15 mouse cellular contexts compared by ENCODE assay signal in the genomic region with DNA sequence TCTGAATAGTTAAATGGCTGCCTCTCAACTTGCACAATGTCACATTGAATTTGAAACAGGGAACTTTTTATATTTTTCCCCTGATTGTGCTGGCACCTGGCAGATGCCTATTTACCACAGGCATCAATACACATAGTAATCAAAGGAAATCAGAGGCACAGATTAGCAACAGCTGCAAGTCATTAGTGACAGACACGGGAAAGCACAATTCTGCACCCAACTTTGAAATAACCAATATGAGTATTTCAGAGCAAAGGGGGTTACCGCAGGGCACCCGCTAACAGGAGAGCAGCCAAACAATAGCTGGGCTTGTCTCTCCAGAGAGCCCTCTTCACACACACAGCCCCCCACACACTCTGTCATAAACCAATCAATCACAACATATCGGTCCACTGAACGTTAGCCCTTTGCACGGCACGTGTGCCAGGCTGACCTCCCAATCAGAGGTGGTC.
DNase-seq lines count a peak whose midpoint lies in the region; ATAC-seq lines count a peak whose summit lies in the region.
"Had no signal": no experiment of that assay in that cellular context is flagged by ENCODE, and none has a peak within 500 bp of the region (broad histone marks: within the 10 kb centered on the region; RNA-seq: fewer than 3 reads in every experiment).

No protein-coding gene starts in this region.

- 20% methylated on average over 7 of the region's 7 CpGs for WGBS in hindbrain, embryonic 16.5 days
- WGBS in hindbrain, embryonic 11.5 days, result 38% methylated on average over 7 of the region's 7 CpGs
- WGBS in limb, embryonic 10.5 days, result 23% methylated on average over 7 of the region's 7 CpGs

- H3K9me3 ChIP-seq in hindbrain, embryonic 16.5 days (ENCODE audit: control insufficient read depth, low read length), result no peaks in the 10 kb centered on the region
- no peaks in the 10 kb centered on the region for H3K9me3 ChIP-seq in hindbrain, embryonic 11.5 days (ENCODE audit: control insufficient read depth, low read length)
- H3K9me3 ChIP-seq in limb, embryonic 10.5 days (replicated peaks), result no peaks in the 10 kb centered on the region
- H3K9me3 ChIP-seq: liver, embryonic 13.5 days had no signal

- ATAC-seq in hindbrain, embryonic 16.5 days, result 0 out of 2 replicates have a peak, but pooled peaks have one; percentile 45
- ATAC-seq in hindbrain, embryonic 11.5 days (ENCODE audit: low FRiP score), result no peak
- ATAC-seq: activated CD4-positive, CD25-positive, alpha-beta regulatory T cell, adult 4 months had no signal

- H3K4me3 ChIP-seq in hindbrain, embryonic 16.5 days (ENCODE audit: low read length), result no peak overlapping the region
- H3K4me3 ChIP-seq in hindbrain, embryonic 11.5 days (ENCODE audit: low read depth, low read length), result no peak overlapping the region
- H3K4me3 ChIP-seq in limb, embryonic 10.5 days, result peak overlapping the region; percentile 11
- H3K4me3 ChIP-seq: erythroblast, embryonic 14.5 days; liver, embryonic 13.5 days had no signal

- H3K4me1 ChIP-seq in hindbrain, embryonic 16.5 days (ENCODE audit: control insufficient read depth, insufficient read depth, low read depth, low read length), result peaks cover 4% of the 10 kb centered on the region
- H3K4me1 ChIP-seq in hindbrain, embryonic 11.5 days (replicated peaks; ENCODE audit: control insufficient read depth, insufficient read depth, low read length), result no peaks in the 10 kb centered on the region
- peaks cover 13% of the 10 kb centered on the region for H3K4me1 ChIP-seq in limb, embryonic 10.5 days
- H3K4me1 ChIP-seq: liver, embryonic 13.5 days had no signal

- H3K9ac ChIP-seq in hindbrain, embryonic 16.5 days (ENCODE audit: low read depth, low read length), result no peak overlapping the region
- no peak overlapping the region for H3K9ac ChIP-seq in hindbrain, embryonic 11.5 days (ENCODE audit: low read depth, low read length)
- H3K9ac ChIP-seq: liver, embryonic 13.5 days had no signal

- no peak overlapping the region for H3K27ac ChIP-seq in hindbrain, embryonic 16.5 days (ENCODE audit: low read depth, low read length)
- no peak overlapping the region for H3K27ac ChIP-seq in hindbrain, embryonic 11.5 days (ENCODE audit: low read depth, low read length)
- peak overlapping the region; percentile 68 for H3K27ac ChIP-seq in limb, embryonic 10.5 days
- H3K27ac ChIP-seq: liver, embryonic 13.5 days; stomach, postnatal 0 days had no signal

- H3K27me3 ChIP-seq in hindbrain, embryonic 16.5 days (replicated peaks; ENCODE audit: control insufficient read depth, insufficient read depth, low read length), result no peaks in the 10 kb centered on the region
- H3K27me3 ChIP-seq in hindbrain, embryonic 11.5 days (ENCODE audit: control insufficient read depth, insufficient read depth, low read length), result no peaks in the 10 kb centered on the region
- no peaks in the 10 kb centered on the region for H3K27me3 ChIP-seq in limb, embryonic 10.5 days (ENCODE audit: low read depth, poor library complexity, severe bottlenecking)
- H3K27me3 ChIP-seq: liver, embryonic 13.5 days had no signal

- no peak for DNase-seq in hindbrain, embryonic 11.5 days (ENCODE audit: low spot score)
- peak; percentile 83 for DNase-seq in Muller cell, postnatal 12 days (ENCODE audit: inconsistent ontology term)
- DNase-seq in embryo, embryonic 11 days, result peak; percentile 46
- DNase-seq in limb, embryonic 10.5 days (ENCODE audit: low spot score), result peak; percentile 53
- DNase-seq in right cerebral cortex, adult 18-20 months, result no peak
- DNase-seq in heart, postnatal 36 days, result no peak
- DNase-seq: cerebellum, adult 9-11 months; liver, embryonic 13.5 days; lung, postnatal 10 days; midbrain, embryonic 14.5 days; thymus, postnatal 36 days had no signal

- H3K36me3 ChIP-seq in hindbrain, embryonic 16.5 days (ENCODE audit: control insufficient read depth, insufficient read depth, low read length), result no peaks in the 10 kb centered on the region
- H3K36me3 ChIP-seq in hindbrain, embryonic 11.5 days (ENCODE audit: control insufficient read depth, insufficient read depth, low read length), result no peaks in the 10 kb centered on the region
- no peaks in the 10 kb centered on the region for H3K36me3 ChIP-seq in limb, embryonic 10.5 days
- H3K36me3 ChIP-seq: liver, embryonic 13.5 days had no signal

- intact Hi-C loops in heart, postnatal 36 days (cut with DNase I), result no loop called here

- no peak overlapping the region for H3K4me2 ChIP-seq in hindbrain, embryonic 16.5 days (ENCODE audit: low read length)
- H3K4me2 ChIP-seq in hindbrain, embryonic 11.5 days (replicated peaks; ENCODE audit: low read depth, low read length), result no peak overlapping the region
- H3K4me2 ChIP-seq: liver, embryonic 13.5 days had no signal

Comparison
In these comparisons a context has a peak if more than half of its experiments do, and no peak if none do; other contexts are left out.
1. DNase-seq: peak in Muller cell, postnatal 12 days (single experiment), embryo, embryonic 11 days (single experiment) and limb, embryonic 10.5 days (single experiment); none in hindbrain, embryonic 11.5 days (single experiment), right cerebral cortex, adult 18-20 months (single experiment) and heart, postnatal 36 days (0 of 2).